Mouse (Mus musculus): ENCODE measurements around the gene Inpp5a. TPM values are rescaled to one million over a fixed set of nuclear protein-coding genes. Genes with fewer than 3 reads are reported as not detected.
A peak's percentile ranks its signal among the peaks of the same experiment; 100 is the strongest.

Gene Inpp5a
- polyA plus RNA-seq, 1 experiment, result 27.5 TPM

- Histone ChIP-seq H3K4me3 (ENCODE audit: insufficient read depth, low read depth, low read length) (no peak overlapping the region), H3K27me3 (replicated peaks; ENCODE audit: control insufficient read depth, insufficient read depth, low read length) (no peaks in the 10 kb centered on the region), H3K4me1 (ENCODE audit: control insufficient read depth, insufficient read depth, low read length) (peaks cover 43% of the 10 kb centered on the region), H3K27ac (ENCODE audit: insufficient read depth, low read depth, low read length) (peak overlapping the region; percentile 56), H3K36me3 (ENCODE audit: control insufficient read depth, insufficient read depth, low read length) (no peaks in the 10 kb centered on the region)
- TF ChIP-seq CTCF (conservative IDR thresholded peaks at IDR 0.05; ENCODE audit: insufficient read depth, insufficient read length, low read depth, low read length), result no peak
- 31% methylated on average over 4 of the region's 4 CpGs for whole genome bisulfite sequencing
- DNase-seq, result peak; percentile 71
Observed at GRCm38 (mm10) chr7:139467896-139468279, 79.0 kb downstream of the Inpp5a start.

- Histone ChIP-seq H3K27ac (ENCODE audit: insufficient read depth, low read depth, low read length) (peak overlapping the region; percentile 14), H3K36me3 (ENCODE audit: control insufficient read depth, insufficient read depth, low read length) (no peaks in the 10 kb centered on the region), H3K27me3 (replicated peaks; ENCODE audit: control insufficient read depth, insufficient read depth, low read length) (no peaks in the 10 kb centered on the region), H3K4me1 (ENCODE audit: control insufficient read depth, insufficient read depth, low read length) (peaks cover 45% of the 10 kb centered on the region), H3K4me3 (ENCODE audit: insufficient read depth, low read depth, low read length) (no peak overlapping the region)
- TF ChIP-seq POLR2A (IDR thresholded peaks at IDR 0.05; ENCODE audit: low read depth, low read length), result no peak
- TF ChIP-seq CTCF (conservative IDR thresholded peaks at IDR 0.05; ENCODE audit: insufficient read depth, insufficient read length, low read depth, low read length), result no peak
- DNase-seq, result peak; percentile 39
- 32% methylated on average over 2 of the region's 2 CpGs for WGBS
Observed at GRCm38 (mm10) chr7:139468440-139468839, 79.5 kb downstream of the Inpp5a start.

- Histone ChIP-seq H3K4me3 (ENCODE audit: insufficient read depth, low read depth, low read length) (no peak overlapping the region), H3K27ac (ENCODE audit: insufficient read depth, low read depth, low read length) (no peak overlapping the region), H3K36me3 (ENCODE audit: control insufficient read depth, insufficient read depth, low read length) (no peaks in the 10 kb centered on the region), H3K4me1 (ENCODE audit: control insufficient read depth, insufficient read depth, low read length) (peaks cover 45% of the 10 kb centered on the region), H3K27me3 (replicated peaks; ENCODE audit: control insufficient read depth, insufficient read depth, low read length) (no peaks in the 10 kb centered on the region)
- no peak for DNase-seq
- no peak for TF ChIP-seq CTCF (conservative IDR thresholded peaks at IDR 0.05; ENCODE audit: insufficient read depth, insufficient read length, low read depth, low read length)
- 70% methylated on average over 4 of the region's 4 CpGs for WGBS
Observed at GRCm38 (mm10) chr7:139469457-139469856, 80.5 kb downstream of the Inpp5a start.

- Histone ChIP-seq H3K27ac (ENCODE audit: insufficient read depth, low read depth, low read length) (no peak overlapping the region), H3K27me3 (replicated peaks; ENCODE audit: control insufficient read depth, insufficient read depth, low read length) (no peaks in the 10 kb centered on the region), H3K4me3 (ENCODE audit: insufficient read depth, low read depth, low read length) (no peak overlapping the region), H3K4me1 (ENCODE audit: control insufficient read depth, insufficient read depth, low read length) (peaks cover 45% of the 10 kb centered on the region), H3K36me3 (ENCODE audit: control insufficient read depth, insufficient read depth, low read length) (no peaks in the 10 kb centered on the region)
- TF ChIP-seq CTCF (conservative IDR thresholded peaks at IDR 0.05; ENCODE audit: insufficient read depth, insufficient read length, low read depth, low read length), result no peak
- TF ChIP-seq POLR2A (IDR thresholded peaks at IDR 0.05; ENCODE audit: low read depth, low read length), result no peak
- DNase-seq, result no peak
- 83% methylated on average over 2 of the region's 2 CpGs for WGBS
Observed at GRCm38 (mm10) chr7:139470481-139470880, 81.6 kb downstream of the Inpp5a start.

GRCm38 (mm10) chr7:139472052-139472451, 83.1 kb downstream of the Inpp5a start:
- TF ChIP-seq CTCF (conservative IDR thresholded peaks at IDR 0.05; ENCODE audit: insufficient read depth, insufficient read length, low read depth, low read length), result no peak
- no peak for TF ChIP-seq POLR2A (IDR thresholded peaks at IDR 0.05; ENCODE audit: low read depth, low read length)
- Histone ChIP-seq H3K36me3 (ENCODE audit: control insufficient read depth, insufficient read depth, low read length) (no peaks in the 10 kb centered on the region), H3K4me3 (ENCODE audit: insufficient read depth, low read depth, low read length) (no peak overlapping the region), H3K27ac (ENCODE audit: insufficient read depth, low read depth, low read length) (no peak overlapping the region), H3K27me3 (replicated peaks; ENCODE audit: control insufficient read depth, insufficient read depth, low read length) (no peaks in the 10 kb centered on the region), H3K4me1 (ENCODE audit: control insufficient read depth, insufficient read depth, low read length) (peaks cover 45% of the 10 kb centered on the region)
- DNase-seq, result no peak
- 78% methylated on average over 1 of the region's 1 CpGs for WGBS

GRCm38 (mm10) chr7:139472865-139473549, 84.1 kb downstream of the Inpp5a start:
- peak; percentile 93 for DNase-seq
- TF ChIP-seq CTCF (conservative IDR thresholded peaks at IDR 0.05; ENCODE audit: insufficient read depth, insufficient read length, low read depth, low read length), result peak; percentile 96
- TF ChIP-seq POLR2A (IDR thresholded peaks at IDR 0.05; ENCODE audit: low read depth, low read length), result no peak
- Histone ChIP-seq H3K36me3 (ENCODE audit: control insufficient read depth, insufficient read depth, low read length) (no peaks in the 10 kb centered on the region), H3K4me3 (ENCODE audit: insufficient read depth, low read depth, low read length) (no peak overlapping the region), H3K27me3 (replicated peaks; ENCODE audit: control insufficient read depth, insufficient read depth, low read length) (no peaks in the 10 kb centered on the region), H3K4me1 (ENCODE audit: control insufficient read depth, insufficient read depth, low read length) (peaks cover 40% of the 10 kb centered on the region), H3K27ac (ENCODE audit: insufficient read depth, low read depth, low read length) (no peak overlapping the region)
- 28% methylated on average over 7 of the region's 7 CpGs for WGBS

GRCm38 (mm10) chr7:139475896-139476295, 87.0 kb downstream of the Inpp5a start:
- TF ChIP-seq CTCF (conservative IDR thresholded peaks at IDR 0.05; ENCODE audit: insufficient read depth, insufficient read length, low read depth, low read length) (peak; percentile 59), POLR2A (IDR thresholded peaks at IDR 0.05; ENCODE audit: low read depth, low read length) (no peak)
- Histone ChIP-seq H3K36me3 (ENCODE audit: control insufficient read depth, insufficient read depth, low read length) (no peaks in the 10 kb centered on the region), H3K27ac (ENCODE audit: insufficient read depth, low read depth, low read length) (no peak overlapping the region), H3K4me1 (ENCODE audit: control insufficient read depth, insufficient read depth, low read length) (peaks cover 24% of the 10 kb centered on the region), H3K4me3 (ENCODE audit: insufficient read depth, low read depth, low read length) (no peak overlapping the region), H3K27me3 (replicated peaks; ENCODE audit: control insufficient read depth, insufficient read depth, low read length) (no peaks in the 10 kb centered on the region)
- DNase-seq, result peak; percentile 36
- WGBS, result 51% methylated on average over 4 of the region's 4 CpGs
